Mouse (Mus musculus) lung, postnatal 14 days (tissue): ENCODE results near the gene Ssbp1.

Source experiments
- DNase-seq: peaks from one replicate; pipeline ENCODE4 v3.0.0; 2021

The Ssbp1 gene

DNA sequence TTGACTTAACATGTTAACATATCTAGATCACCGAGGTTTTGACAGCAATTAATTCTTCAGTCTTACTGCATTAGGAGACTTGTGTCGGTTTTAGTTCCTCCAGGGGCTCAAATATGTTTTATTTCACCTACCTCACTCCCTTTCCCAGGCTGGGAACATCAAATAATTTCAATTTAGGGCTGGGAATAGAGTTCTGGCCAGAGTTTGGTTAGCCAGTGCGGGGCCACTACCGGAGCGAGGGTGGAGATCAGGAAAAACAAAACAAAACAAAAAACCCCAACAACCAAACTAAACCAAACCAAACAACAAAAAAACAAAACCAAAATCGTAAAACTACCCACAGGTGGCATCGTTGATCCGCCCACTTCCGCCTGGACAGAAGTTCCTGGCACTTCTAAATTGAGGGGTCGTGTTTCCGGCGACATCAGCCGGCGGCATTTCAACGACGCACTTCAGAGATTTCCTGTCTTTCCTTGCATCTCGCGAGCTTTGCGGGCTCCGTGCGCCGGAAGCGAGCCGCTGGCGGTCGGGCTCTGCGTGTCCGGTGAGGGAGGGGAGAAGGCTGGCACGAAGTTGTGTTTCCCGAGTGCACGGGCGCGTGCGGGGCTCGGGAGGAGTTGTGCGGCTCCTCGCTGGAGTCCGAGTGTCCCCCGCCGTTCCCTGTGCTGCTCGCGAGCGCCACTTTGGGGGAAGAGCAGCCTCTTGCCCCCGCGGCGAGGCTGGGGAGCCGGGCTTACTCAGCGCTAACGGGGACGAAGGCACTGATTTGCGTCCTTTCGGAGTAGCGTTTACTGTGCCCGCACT lies at the start of gene Ssbp1:
Ssbp1 (plus strand) TSS at position 437 of the 804 bp plus-strand sequence.
- peak; percentile 92 for DNase-seq

DNA sequence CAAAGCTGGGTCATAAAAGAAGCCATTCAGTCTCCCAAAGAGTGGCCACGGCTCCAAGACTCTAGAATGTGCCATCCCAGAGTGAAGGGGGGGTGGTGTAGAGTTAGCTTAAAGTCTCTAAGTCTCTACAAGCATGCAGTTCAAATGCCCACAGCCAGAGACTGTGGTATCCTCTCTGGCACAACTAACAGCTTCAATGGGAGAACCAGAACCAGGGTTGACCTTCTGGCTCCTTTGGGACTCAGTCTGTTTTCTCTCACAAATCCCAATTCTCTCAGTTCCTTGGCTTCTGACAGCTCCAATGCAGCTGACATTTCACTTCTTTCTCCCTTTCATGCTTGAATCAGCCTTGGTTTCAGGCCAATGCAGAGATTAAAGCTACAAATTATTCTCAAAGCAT lies 48.1 kb upstream of the Ssbp1 start:
- DNase-seq = no peak

DNA sequence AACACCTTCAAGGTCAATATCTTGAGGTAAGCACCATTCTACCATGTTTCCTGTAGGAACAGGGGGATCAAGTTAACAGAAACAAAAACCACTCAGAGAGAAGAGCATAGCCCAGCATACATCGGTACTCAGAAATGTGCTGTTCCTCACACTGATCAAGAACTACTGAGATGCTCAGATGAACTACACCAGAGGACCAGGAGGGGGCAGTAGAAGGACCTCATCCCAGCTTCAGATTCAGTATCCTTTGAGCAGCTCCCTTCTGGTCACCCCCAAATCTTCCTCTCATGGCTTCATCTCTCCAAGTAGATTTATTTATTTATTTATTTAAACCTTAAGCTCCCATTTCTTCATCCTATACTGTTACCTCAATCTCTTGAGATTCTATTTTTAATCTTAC lies 47.4 kb upstream of the Ssbp1 start:
- peak; percentile 71 for DNase-seq

DNA sequence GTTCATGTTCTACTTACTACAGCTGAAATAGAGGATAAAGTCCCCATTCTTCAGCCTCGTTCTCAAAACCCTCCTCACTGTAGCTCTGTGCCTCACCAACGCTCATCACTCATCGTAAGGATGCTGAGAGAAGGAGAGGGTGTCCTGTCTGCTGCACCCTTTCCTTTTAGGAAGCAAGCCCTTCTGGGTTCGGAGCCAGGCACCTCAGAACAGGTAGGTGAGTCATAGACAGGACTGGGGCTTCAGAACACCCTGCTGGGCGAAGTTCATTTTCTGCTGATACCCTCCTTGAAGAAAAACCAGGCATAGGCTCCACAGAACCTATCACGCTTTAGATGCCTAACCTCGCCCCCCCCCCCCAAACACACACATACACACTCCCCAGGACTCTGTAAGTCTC lies 43.7 kb upstream of the Ssbp1 start:
- DNase-seq = no peak

DNA sequence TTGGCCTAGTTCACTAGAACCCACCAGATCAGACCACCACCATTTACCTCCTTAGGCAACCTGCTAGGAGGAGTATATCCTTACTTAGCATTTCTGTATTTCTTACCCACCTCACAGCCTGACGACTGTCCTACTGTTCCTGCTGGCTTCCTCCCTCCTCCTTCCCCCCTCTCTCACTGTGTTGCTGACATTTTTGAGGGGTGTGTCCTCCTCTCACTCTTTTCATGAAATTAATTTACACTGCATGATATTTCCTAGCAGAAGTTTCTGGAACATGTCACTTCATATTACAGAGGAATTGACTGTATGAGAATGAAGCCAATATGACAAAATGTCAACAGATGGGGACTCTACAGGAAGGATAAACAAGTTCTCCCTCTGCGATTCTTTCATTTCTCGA lies 42.5 kb upstream of the Ssbp1 start:
- no peak for DNase-seq

DNA sequence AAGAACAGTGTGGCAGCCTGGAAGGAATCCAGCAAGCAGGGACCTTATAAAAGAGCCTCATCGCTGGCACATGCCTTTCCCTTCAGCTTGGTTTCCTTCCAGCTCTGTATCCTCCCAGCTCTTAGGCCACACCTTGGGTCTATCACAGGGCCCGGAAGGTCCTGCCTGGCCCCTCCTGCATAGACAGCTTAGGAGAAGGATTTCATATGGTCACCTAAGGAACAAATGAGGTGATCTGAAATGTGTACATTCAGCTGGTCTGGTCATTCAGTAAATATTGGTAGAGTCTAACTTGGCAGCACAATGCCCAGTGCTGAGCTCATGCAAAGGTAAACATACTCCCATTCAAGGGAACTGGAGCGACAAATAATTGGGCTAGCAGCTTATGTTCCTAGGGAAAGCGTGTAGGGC lies 41.6 kb upstream of the Ssbp1 start:
- peak; percentile 15 for DNase-seq

DNA sequence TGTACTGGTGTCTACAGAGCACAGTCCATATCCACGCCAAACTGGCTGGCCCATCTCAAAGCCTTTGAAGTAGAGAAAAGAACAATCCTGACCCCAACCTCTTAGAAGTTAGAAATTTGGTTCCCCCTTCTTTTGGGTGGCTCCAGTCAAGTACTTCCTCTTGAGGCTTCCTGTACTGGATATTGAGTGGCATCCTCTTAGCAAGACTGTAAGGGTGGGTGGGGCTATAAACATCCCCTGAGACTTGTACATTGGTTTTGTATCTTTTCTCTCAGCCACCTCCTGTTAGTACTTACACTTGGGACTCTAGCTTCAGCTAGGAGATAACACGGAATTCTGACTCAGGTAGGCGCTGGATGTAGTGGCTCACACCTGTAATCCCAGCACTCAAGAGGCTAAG lies 40.9 kb upstream of the Ssbp1 start:
- peak; percentile 5 for DNase-seq

DNA sequence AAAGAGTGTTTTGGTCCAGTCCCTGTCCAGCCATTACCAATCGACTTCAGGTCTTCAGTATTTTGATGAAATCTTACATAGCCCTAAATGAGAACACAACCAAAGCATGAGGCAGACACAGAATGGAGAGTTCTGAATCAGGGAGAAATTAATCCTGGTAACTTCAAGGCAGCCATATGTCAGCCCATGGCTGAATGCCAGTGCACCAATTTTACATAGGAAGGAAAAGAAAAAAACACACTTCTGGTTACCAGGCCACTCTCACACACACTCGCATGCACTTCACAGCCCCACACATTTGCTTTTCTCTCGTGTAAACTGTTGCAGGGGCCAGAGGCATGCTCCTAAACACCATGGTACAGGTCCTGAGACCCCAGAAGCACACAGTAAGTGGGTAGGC lies 40.3 kb upstream of the Ssbp1 start:
- no peak for DNase-seq

DNA sequence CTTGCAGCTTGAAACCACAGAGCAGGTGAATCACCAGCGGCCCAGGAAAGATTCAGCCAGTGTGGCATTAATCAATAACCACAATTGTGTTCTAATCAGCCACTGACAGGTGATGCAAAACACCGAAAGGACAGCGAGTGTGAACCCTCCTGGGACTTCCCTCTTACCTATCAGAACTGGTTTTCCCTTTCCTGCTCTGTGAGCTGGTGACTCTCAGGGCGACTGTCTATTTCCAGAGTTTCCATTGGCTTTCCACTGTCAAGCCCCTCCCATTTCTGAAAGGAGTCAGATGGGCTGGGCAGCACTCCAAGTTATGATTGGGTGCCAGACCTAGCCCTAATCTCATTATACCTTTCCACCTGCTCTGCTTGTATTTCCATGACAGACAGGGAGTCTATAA lies 39.8 kb upstream of the Ssbp1 start:
- peak; percentile 24 for DNase-seq

DNA sequence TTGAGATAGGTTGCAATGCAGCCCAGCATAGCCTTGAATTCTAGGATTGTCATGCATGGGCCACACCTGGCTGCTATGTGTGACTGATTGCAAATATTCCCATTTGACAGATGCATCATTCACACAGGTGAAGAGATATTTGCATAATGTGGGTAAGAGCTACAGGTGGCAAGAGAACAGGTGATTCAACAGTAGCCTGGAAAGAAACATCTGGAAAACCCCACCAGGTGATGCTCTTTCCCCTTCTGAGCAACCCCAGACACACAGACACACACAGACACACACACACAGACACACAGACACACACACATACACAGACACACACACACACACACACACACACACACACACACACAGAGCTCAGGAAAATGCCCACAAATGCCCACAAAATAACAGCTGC lies 39.3 kb upstream of the Ssbp1 start:
- DNase-seq = no peak

DNA sequence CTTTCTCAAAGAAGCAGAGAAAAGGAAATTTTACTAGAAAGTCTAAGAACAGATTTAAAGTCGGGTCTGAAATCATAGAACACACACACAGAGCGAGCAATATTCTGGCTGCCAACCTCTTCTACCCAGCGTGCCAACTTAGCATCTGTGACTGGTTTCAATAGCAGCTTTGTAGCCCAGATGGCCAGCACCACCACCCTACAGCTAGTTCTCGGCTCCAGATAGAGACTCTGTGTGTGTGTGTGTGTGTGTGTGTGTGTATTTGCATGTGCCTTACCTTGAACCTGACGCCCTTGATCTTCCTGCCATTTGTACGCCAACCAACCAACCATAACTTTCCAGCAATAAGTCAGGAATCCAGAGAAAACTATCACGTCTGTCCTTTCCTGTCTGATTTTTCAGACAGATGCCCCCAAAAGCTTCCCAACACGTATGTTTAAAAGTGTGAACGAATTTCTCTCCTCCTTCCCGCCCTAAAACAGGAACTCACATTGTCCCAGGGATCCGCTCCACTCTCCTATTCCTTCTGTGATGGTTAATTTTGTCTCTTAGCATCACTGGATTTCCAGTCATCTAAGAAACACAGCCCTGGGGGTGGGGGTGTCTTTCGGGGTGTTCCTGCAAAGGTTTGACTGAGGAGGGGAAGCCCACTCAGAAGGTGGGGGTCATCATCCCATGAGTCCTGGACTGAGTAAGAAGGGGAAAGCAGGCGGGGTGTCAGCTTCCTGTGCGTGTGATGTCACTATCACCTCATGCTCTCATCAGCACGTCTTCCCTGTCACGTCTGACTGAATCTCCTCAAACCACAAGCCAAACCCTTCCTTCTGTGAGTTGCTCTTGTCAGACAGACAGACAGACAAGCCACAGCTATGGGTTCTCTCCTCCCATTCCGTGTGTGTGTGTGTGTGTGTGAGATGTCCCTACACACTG lies 38.5 kb upstream of the Ssbp1 start:
- no peak for DNase-seq

DNA sequence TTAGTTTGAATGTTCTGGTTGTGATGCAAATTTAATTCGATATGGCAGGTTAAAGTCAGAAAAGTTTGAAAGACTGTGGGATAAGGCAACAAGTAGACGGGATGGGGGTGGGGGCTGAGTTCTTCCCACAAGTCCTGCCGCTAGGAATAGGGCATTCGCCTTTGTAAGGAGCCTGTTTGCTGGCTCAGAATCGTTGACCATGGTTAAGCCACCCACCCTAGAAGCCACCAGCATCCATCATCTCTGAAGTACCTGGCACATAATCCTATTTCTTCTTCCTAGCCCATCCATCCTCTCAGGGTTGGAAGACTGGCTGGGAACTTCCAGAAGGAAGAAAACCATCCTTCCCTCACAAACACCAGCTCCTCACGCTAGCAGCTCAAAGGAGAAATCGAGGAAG lies 36.5 kb upstream of the Ssbp1 start:
- DNase-seq = no peak

DNA sequence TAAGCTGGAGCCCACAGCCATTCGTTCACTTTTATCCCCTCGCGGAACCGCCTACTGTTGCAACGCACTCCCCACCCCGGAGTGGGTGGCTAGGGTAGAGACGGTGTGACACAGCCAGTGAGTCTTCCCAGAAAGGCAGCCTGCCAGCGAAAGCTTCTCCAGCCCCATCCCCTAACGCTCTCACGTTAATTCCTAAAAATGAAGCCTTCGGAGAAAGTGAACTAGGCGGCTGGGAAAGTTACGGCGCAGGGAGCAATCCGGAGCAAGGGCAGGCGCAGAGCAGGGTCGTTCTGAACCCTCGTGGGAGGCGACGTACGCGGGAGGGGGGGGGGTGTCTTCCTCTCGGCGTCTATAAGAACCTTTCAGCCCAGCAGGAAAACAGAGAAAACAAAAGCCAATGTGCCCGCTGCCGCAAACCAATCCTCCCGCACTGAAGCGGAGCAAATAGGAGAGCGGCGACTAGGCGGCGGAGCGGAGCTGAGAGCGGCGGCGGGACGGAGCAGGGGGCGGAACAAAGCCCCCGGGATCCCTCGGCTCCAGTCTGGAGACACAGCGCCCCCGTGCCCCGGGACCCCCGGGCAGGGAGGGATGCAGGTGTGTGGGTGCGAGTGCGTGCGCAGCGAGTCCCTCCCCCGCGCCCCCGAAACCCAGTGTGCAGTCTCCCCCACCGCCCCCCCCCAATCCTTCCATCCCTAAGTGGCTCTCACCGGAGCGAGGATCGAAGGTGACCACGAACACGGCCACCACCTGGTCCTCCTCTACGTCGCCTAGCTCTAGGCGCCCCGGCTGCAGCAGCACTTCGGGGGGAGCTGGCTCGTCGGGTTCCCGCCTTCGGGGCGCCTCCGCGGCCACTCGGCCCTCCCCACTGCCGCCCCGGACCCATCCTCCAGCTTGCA lies 35.8 kb upstream of the Ssbp1 start:
- peak; percentile 30 for DNase-seq

DNA sequence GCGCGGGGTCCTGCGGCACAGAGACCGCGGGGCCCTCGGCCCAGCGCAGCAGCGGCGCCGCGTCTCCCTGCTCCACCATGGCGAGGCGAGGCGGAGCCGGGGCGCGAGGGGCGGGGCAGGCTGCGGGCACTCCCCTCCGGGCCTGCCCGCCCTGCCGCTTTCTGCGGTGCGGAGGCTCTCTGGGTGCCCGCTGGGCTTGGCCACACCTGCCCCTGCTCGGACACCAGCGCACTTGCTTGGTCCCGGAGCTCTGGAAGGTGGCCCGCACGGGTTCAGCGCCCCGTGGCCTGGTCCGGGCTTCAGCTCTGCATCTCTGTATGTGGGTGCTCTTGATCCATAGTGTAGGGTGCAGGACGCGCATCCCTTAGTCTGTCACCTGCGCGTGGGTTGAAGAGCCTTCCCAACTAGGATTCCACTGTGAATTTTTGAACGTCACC lies 35.1 kb upstream of the Ssbp1 start, which contains the start of gene E330009J07Rik:
E330009J07Rik (minus strand) TSS at position 89 of the 437 bp plus-strand sequence.
- peak; percentile 87 for DNase-seq

DNA sequence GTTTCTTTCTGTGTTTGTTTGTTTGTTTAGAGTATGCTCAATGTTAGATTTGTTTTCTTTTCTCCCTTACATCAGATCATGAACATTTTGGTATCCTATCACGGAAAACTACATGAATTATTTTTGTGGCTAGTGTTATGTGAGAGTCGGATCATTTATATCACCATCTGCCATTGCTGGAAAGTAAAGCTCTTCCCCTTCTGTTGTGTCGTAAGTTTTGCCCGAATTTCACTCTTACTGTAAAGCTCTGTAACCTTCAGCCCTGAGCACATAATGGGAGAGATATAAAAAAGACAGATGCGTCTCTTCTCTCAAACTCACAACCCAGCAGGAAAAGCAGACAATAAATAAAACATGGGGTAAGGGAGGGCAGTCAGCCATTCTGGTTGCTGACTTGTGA lies 32.2 kb upstream of the Ssbp1 start, which contains the start of gene Wee2:
Wee2 (plus strand) TSS at position 153 of the 400 bp plus-strand sequence.
- no peak for DNase-seq

DNA sequence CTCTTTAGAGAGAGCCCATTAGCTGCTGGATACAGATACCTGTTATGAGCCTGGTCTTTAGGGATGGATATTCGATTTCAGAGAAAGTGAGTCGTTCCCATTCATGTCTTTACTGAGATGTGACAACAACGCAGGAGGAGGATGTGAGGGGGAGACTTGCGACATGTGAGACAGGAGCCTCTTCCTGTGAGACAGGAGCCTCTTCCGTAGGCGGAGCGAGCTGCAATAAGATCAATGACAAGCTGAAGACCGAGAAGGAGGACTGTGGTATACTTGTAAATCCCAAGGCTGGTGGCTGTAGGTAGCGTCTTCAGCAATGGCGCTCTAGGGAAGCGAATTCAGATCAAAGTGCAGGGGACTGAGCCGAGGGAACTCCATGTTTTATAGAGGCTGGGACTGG lies 31.4 kb upstream of the Ssbp1 start:
- DNase-seq = no peak

DNA sequence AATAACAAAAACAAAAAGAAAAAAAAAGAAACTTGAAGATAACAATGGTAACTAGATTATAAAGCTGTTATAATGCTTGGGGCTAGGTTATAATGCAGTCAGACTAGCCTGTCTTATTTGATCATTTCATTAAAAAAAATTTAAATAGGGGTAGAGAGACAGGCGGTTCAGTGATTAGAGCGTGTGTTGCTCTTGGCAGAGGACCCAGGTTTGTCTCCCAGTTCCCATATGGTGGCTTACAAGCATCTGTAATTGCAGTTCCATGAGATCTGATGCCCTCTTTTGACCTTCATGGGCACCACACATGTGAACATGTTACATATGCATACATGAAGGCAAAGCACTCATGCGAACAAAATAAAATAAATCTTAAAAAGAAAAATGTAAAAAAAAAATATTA lies 29.9 kb upstream of the Ssbp1 start:
- DNase-seq = no peak

DNA sequence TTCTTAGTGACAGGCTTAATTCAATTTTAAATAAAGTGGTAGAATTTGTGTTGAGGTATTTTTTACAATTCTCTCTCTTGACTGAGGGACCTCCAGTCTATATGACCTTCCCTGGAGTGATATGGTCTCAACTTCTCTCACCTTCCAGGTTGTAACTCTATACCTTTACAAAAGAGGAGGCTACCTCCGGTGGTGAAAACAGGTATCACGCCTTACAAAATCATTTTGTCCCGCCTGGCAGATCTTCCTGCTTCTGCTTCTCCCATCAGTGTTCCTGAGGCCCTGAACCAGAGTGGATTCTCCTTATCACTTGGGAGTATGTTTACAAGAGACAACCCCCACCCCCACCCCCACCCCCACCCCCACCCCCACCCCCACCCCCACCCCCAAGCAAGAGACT lies 29.4 kb upstream of the Ssbp1 start:
- DNase-seq = no peak

DNA sequence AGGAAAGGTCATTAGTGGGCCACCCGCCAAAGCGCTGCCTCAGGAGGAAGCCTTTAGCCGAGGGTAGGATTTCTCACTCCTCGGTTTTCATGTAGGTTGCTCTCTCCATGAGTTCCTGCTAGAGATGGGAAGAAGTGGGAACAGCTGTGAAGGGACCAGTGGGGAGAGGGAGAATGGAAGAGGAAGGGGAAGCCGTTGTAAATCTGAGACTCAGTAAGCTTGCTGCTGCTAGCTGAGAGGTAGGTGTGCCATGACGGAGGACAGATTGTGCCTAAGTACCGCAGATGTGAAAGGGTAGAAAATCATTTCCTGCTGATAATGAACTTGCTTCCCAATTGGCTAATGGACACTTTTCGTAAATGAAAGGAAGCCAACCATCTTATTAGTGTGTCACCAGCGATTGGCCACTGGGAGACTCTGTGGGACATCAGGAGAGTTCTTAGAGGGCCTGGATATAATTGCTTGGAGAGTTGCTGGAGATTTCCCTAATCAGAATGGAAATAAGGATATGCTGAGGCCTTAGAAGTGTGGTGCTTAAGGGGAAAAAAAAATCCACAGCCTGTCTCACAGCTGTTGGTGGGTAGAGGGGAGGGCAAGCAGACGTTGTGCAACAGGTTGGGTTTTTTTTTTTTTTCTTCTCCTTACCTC lies 27.7 kb upstream of the Ssbp1 start:
- DNase-seq = no peak

DNA sequence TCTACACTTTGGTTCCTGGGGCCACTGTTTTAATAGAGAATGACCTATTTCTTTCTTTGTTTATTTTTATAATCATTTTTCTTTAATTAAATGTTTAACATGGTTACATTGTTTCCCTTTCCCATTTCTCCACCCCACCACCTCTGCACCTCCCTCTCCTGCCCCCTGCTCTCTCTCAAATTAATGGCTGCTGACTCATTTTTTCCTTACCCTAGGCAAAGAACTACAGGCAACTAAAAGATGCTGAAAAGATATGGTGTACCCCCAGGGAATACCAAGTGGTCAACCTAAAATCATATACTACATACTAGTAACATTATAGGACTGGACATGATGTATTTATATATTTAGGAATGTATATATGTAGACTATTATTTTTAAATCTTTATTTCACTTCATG lies 22.5 kb upstream of the Ssbp1 start:
- DNase-seq = no peak

DNA sequence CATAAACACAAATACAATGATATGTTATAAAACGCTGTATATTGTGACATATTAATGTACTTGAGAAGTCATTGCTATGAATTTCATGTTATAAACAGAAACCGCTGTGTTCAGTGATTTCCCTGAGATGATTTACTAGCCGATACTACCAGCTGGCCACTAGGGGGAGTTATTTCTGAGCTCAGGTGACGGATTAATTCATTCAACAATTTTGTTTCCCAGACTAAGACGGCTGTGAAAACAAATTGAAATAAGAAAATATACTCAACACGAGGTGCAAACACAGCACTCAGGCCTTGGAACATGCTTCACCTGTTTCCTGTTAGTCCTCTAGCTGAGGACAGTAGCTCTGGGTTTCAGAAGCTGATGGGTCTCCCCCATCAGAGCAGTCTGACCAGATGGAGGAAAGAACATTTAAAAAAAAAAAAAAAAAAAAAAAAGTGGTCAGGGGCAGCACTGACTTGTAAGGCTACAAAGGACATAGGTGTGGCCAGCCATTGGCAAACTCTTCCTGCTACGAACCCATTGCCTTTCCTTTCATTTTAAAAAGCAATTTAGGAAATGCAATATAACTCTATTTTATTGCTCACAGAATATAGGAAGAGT lies 16.6 kb upstream of the Ssbp1 start:
- no peak for DNase-seq

DNA sequence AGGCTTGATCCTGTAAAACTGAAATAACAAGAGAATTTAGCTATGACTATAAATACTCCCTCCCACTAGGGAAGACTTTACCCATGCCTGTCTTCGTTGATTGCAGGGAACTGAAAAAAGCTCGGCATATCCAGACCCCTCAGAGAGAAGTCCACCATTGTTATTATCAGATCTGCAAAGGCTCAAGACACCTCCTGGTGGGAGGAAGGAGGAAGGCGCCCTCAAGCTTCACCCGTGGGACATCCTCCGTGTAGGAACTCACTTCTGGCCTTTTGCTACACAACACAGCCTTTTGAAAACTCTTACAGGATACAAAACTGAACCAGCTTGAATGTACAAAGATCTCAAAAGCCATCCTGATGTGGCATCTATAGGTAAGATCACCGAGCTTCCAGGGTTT lies 5.4 kb upstream of the Ssbp1 start:
- DNase-seq = no peak
